Mouse (Mus musculus) stomach, embryonic 16.5 days (tissue): ENCODE data around the gene Tubg1. TPM values are rescaled to one million over a fixed set of nuclear protein-coding genes. Genes with fewer than 3 reads are reported as not detected.
A peak's percentile ranks its signal among the peaks of the same experiment; 100 is the strongest.

Experiments
- ATAC-seq: fragments of 200-750 bp; cut with Nextera tagmentation; 2 replicates; pipeline ENCODE4 v1.8.0; 2017; ENCODE audit warnings: moderate number of reproducible peaks, moderate TSS enrichment; ENCODE audit not compliant: insufficient read depth, low FRiP score
- H3K27ac ChIP-seq: fragments of 300-500 bp; sonication (generic); 2 replicates; pipeline ENCODE4 v1.5.1; 2014; ENCODE audit warnings: low read length
- H3K27me3 ChIP-seq: fragments of 300-500 bp; sonication (generic); 2 replicates; pipeline ENCODE4 v1.6.1; 2014; ENCODE audit warnings: low read length, control low read depth, mixed read lengths; ENCODE audit not compliant: control insufficient read depth, insufficient read depth
- H3K36me3 ChIP-seq: fragments of 300-500 bp; sonication (generic); 2 replicates; pipeline ENCODE4 v1.6.1; 2014; ENCODE audit warnings: low read length; ENCODE audit not compliant: control insufficient read depth, insufficient read depth
- H3K4me1 ChIP-seq: fragments of 300-500 bp; sonication (generic); 2 replicates; pipeline ENCODE4 v1.6.1; 2014; ENCODE audit warnings: low read length, control low read depth, mixed read lengths; ENCODE audit not compliant: control insufficient read depth, insufficient read depth
- H3K4me2 ChIP-seq: fragments of 300-500 bp; sonication (generic); 2 replicates; pipeline ENCODE4 v1.6.1; 2014; ENCODE audit warnings: low read depth, low read length, mixed read lengths
- H3K4me3 ChIP-seq: fragments of 300-500 bp; sonication (generic); replicated peaks from 2 replicates; pipeline ENCODE4 v1.5.1; 2014; ENCODE audit warnings: mild to moderate bottlenecking, low read length
- H3K9ac ChIP-seq: fragments of 300-500 bp; sonication (generic); 2 replicates; pipeline ENCODE4 v1.6.1; 2014; ENCODE audit warnings: low read length
- H3K9me3 ChIP-seq: fragments of 300-500 bp; sonication (generic); replicated peaks from 2 replicates; pipeline ENCODE4 v1.6.1; 2016; ENCODE audit warnings: low read length, control low read depth; ENCODE audit not compliant: control insufficient read depth
- WGBS: fragments of 180-500 bp; shearing (Covaris S2); extraction: QIAGEN DNeasy Blood & Tissue Kit; methylation state at CpG from one replicate; pipeline ENCODE4 v1.1.7; 2014; 5-methylcytosine and 5-hydroxymethylcytosine counted together
- polyA plus RNA-seq: library from polyadenylated mRNA; unstranded; fragments of >200 nt; fragmentation: Nextera tagmentation; extraction: Ambion mirVana; gene quantifications from 2 replicates; pipeline ENCODE4 v1.2.1, GENCODE M21; 2015

The Tubg1 gene
- polyA plus RNA-seq = 63.0 and 63.5 TPM in 2 replicates

GRCm38 (mm10) chr11:101119761-101120544 lies at the start of gene Tubg1, which contains the start of gene Retreg3:
TSS of gene Tubg1 (plus strand) at chr11:101119938.
TSS of gene Retreg3 (minus strand) at chr11:101119893.
- Histone ChIP-seq H3K9me3 (no peaks in the 10 kb centered on the region), H3K4me2 (peak within 1 kb of the TSS; percentile 96), H3K27me3 (no peaks in the 10 kb centered on the region), H3K27ac (peak within 1 kb of the TSS; percentile 92), H3K4me1 (peaks cover 18% of the 10 kb centered on the region), H3K9ac (peak within 1 kb of the TSS; percentile 93), H3K4me3 (peak within 1 kb of the TSS; percentile 93), H3K36me3 (no peaks in the 10 kb centered on the region)
- peak; percentile 97 for ATAC-seq
- WGBS = under 1% methylated on average over 61 of the region's 61 CpGs

- peak; percentile 48 for ATAC-seq
- no peak overlapping the region for H3K27ac ChIP-seq
- H3K4me1 ChIP-seq = peaks cover 24% of the 10 kb centered on the region
- peak overlapping the region; percentile 77 for H3K4me3 ChIP-seq
- under 1% methylated on average over 36 of the region's 36 CpGs for WGBS
- peak overlapping the region; percentile 82 for H3K9ac ChIP-seq
- no peaks in the 10 kb centered on the region for H3K27me3 ChIP-seq
- H3K4me2 ChIP-seq = peak overlapping the region; percentile 94
- H3K36me3 ChIP-seq = no peaks in the 10 kb centered on the region
- H3K9me3 ChIP-seq = no peaks in the 10 kb centered on the region
Measured at GRCm38 (mm10) chr11:101070189-101070527, 49.6 kb upstream of the Tubg1 start.

GRCm38 (mm10) chr11:101070987-101071386 lies 48.8 kb upstream of the Tubg1 start:
- no peak for ATAC-seq
- H3K36me3 ChIP-seq = no peaks in the 10 kb centered on the region
- no peaks in the 10 kb centered on the region for H3K9me3 ChIP-seq
- peak overlapping the region; percentile 82; the same call in 1 of the 2 replicates for H3K9ac ChIP-seq
- H3K27me3 ChIP-seq = no peaks in the 10 kb centered on the region
- WGBS = 65% methylated on average over 6 of the region's 6 CpGs
- peaks cover 23% of the 10 kb centered on the region for H3K4me1 ChIP-seq
- no peak overlapping the region for H3K27ac ChIP-seq
- no peak overlapping the region for H3K4me3 ChIP-seq
- H3K4me2 ChIP-seq = peak overlapping the region; percentile 94; the same call in 1 of the 2 replicates

- Histone ChIP-seq H3K36me3 (no peaks in the 10 kb centered on the region), H3K9me3 (no peaks in the 10 kb centered on the region), H3K4me3 (no peak overlapping the region), H3K27me3 (no peaks in the 10 kb centered on the region), H3K27ac (no peak overlapping the region), H3K9ac (no peak overlapping the region; the same call in 1 of the 2 replicates), H3K4me2 (no peak overlapping the region), H3K4me1 (peaks cover 13% of the 10 kb centered on the region; the same call in 1 of the 2 replicates)
- no peak for ATAC-seq
- WGBS = 73% methylated on average over 14 of the region's 14 CpGs
Measured at GRCm38 (mm10) chr11:101071810-101072428, 47.8 kb upstream of the Tubg1 start.

- peaks cover 16% of the 10 kb centered on the region for H3K4me1 ChIP-seq
Measured at GRCm38 (mm10) chr11:101078121-101078520, 41.6 kb upstream of the Tubg1 start, which contains the start of gene Hsd17b1. TSS of gene Hsd17b1 (plus strand) at chr11:101078411.

GRCm38 (mm10) chr11:101079746-101080145 lies 40.0 kb upstream of the Tubg1 start:
- Histone ChIP-seq H3K36me3 (no peaks in the 10 kb centered on the region), H3K27ac (no peak overlapping the region), H3K4me2 (peak overlapping the region; percentile 21), H3K4me3 (0 out of 2 replicates have a peak overlapping the region, but pooled peaks have one; percentile 14), H3K9ac (0 out of 2 replicates have a peak overlapping the region, but pooled peaks have one; percentile 8), H3K4me1 (peaks cover 22% of the 10 kb centered on the region), H3K27me3 (peaks cover 33% of the 10 kb centered on the region), H3K9me3 (no peaks in the 10 kb centered on the region)
- WGBS = 5% methylated on average over 27 of the region's 27 CpGs
- ATAC-seq = no peak

More at GRCm38 (mm10) chr11:101078121-101078520, 41.6 kb upstream of the Tubg1 start, which contains the start of gene Hsd17b1:
- no peak within 1 kb of the TSS for H3K27ac ChIP-seq
- H3K9ac ChIP-seq = no peak within 1 kb of the TSS
- WGBS = 75% methylated on average over 9 of the region's 9 CpGs
- ATAC-seq = no peak
- no peaks in the 10 kb centered on the region for H3K9me3 ChIP-seq
- no peak within 1 kb of the TSS for H3K4me2 ChIP-seq
- H3K27me3 ChIP-seq = peaks cover 33% of the 10 kb centered on the region
- H3K36me3 ChIP-seq = no peaks in the 10 kb centered on the region
- H3K4me3 ChIP-seq = no peak within 1 kb of the TSS

GRCm38 (mm10) chr11:101080421-101080820 lies 39.3 kb upstream of the Tubg1 start:
- Histone ChIP-seq H3K9ac (no peak overlapping the region), H3K4me1 (peaks cover 22% of the 10 kb centered on the region), H3K27me3 (peaks cover 33% of the 10 kb centered on the region), H3K4me2 (no peak overlapping the region), H3K4me3 (no peak overlapping the region), H3K9me3 (no peaks in the 10 kb centered on the region), H3K27ac (no peak overlapping the region), H3K36me3 (no peaks in the 10 kb centered on the region)
- 60% methylated on average over 5 of the region's 5 CpGs for WGBS
- no peak for ATAC-seq

- peak overlapping the region; percentile 98 for H3K4me2 ChIP-seq
- peaks cover 31% of the 10 kb centered on the region for H3K4me1 ChIP-seq
- peak overlapping the region; percentile 94 for H3K27ac ChIP-seq
- no peak for ATAC-seq
- H3K27me3 ChIP-seq = peaks cover 33% of the 10 kb centered on the region
- H3K36me3 ChIP-seq = no peaks in the 10 kb centered on the region
- H3K9me3 ChIP-seq = no peaks in the 10 kb centered on the region
- WGBS = 4% methylated on average over 10 of the region's 10 CpGs
- H3K4me3 ChIP-seq = peak overlapping the region; percentile 87
- peak overlapping the region; percentile 94 for H3K9ac ChIP-seq
Measured at GRCm38 (mm10) chr11:101081659-101082058, 38.1 kb upstream of the Tubg1 start.
